Mouse (Mus musculus) C2C12 (cell line): ENCODE data around the gene Fry. TPM values are rescaled to one million over a fixed set of nuclear protein-coding genes. Genes with fewer than 3 reads are reported as not detected.

Source experiments
- H3K27me3 ChIP-seq: one replicate; pipeline ENCODE4 v1.6.1; 2011; ENCODE audit not compliant: control insufficient read depth, insufficient read depth, insufficient read length
- H3K36me3 ChIP-seq: one replicate; pipeline ENCODE4 v1.6.1; 2011; ENCODE audit not compliant: control insufficient read depth, insufficient read depth
- H3K4me3 ChIP-seq: one replicate; pipeline ENCODE4 v1.5.1; 2011; ENCODE audit warnings: mild to moderate bottlenecking, control low read depth; ENCODE audit not compliant: poor library complexity, insufficient read depth, severe bottlenecking
- H3K79me2 ChIP-seq: one replicate; pipeline ENCODE4 v1.6.1; 2011; ENCODE audit not compliant: control insufficient read depth, insufficient read depth
- H3K79me3 ChIP-seq: one replicate; pipeline ENCODE4 v1.6.1; 2011; ENCODE audit warnings: low read depth, control low read depth
- H3ac ChIP-seq: one replicate; pipeline ENCODE3; 2011; ENCODE audit warnings: low read depth; ENCODE audit not compliant: control insufficient read depth, insufficient read length
- CEBPB ChIP-seq: IDR thresholded peaks from one replicate; pipeline ENCODE4 v1.6.1; 2011; ENCODE audit warnings: low read depth, mild to moderate bottlenecking, control low read depth, moderate library complexity
- CTCF ChIP-seq: IDR thresholded peaks from one replicate; pipeline ENCODE4 v1.5.1; 2011; ENCODE audit not compliant: control insufficient read depth, insufficient read depth, insufficient read length
- FOSL1 ChIP-seq: IDR thresholded peaks from one replicate; pipeline ENCODE4 v1.8.0; 2011; ENCODE audit warnings: mild to moderate bottlenecking, low read length; ENCODE audit not compliant: poor library complexity, insufficient read depth, severe bottlenecking
- MAX ChIP-seq: IDR thresholded peaks from one replicate; pipeline ENCODE4 v1.6.1; 2011; ENCODE audit warnings: mild to moderate bottlenecking, control low read depth
- MYOD1 ChIP-seq: IDR thresholded peaks from one replicate; pipeline ENCODE4 v1.6.1; 2011; ENCODE audit warnings: low read depth; ENCODE audit not compliant: control insufficient read depth, insufficient read length
- MYOG ChIP-seq: IDR thresholded peaks from one replicate; pipeline ENCODE4 v1.6.1; 2011; ENCODE audit not compliant: control insufficient read depth, insufficient read length; ENCODE audit errors: extremely low read depth
- USF1 ChIP-seq: IDR thresholded peaks from one replicate; pipeline ENCODE4 v1.6.1; 2011; ENCODE audit warnings: low read depth, mild to moderate bottlenecking, control low read depth, moderate library complexity
- polyA plus RNA-seq: library from polyadenylated mRNA; unstranded; fragments of >200 nt; fragmentation: generic; extraction: Trizol; gene quantifications from one replicate; pipeline ENCODE4 v1.2.1, GENCODE M21; 2012; ENCODE audit warnings: missing spikeins

Gene Fry
- polyA plus RNA-seq, 1 experiment = 0.25 TPM

GRCm38 (mm10) chr5:150188031-150188430, 69.6 kb downstream of the Fry start:
- H3K36me3 ChIP-seq = no peaks in the 10 kb centered on the region
- H3K27me3 ChIP-seq = no peaks in the 10 kb centered on the region
- H3ac ChIP-seq = no peak overlapping the region
- no peak for TF ChIP-seq MAX
- no peak for TF ChIP-seq CEBPB
- no peaks in the 10 kb centered on the region for H3K79me3 ChIP-seq
- no peaks in the 10 kb centered on the region for H3K79me2 ChIP-seq
- H3K4me3 ChIP-seq = no peak overlapping the region

- no peak overlapping the region for H3K4me3 ChIP-seq
- H3ac ChIP-seq = no peak overlapping the region
- no peak for TF ChIP-seq CTCF
- TF ChIP-seq USF1 = no peak
- no peak for TF ChIP-seq CEBPB
- no peak for TF ChIP-seq MYOD1
- H3K27me3 ChIP-seq = no peaks in the 10 kb centered on the region
- H3K36me3 ChIP-seq = no peaks in the 10 kb centered on the region
- no peaks in the 10 kb centered on the region for H3K79me2 ChIP-seq
- H3K79me3 ChIP-seq = no peaks in the 10 kb centered on the region
These were observed 72.3 kb downstream of the Fry start for GRCm38 (mm10) chr5:150190454-150191358.

GRCm38 (mm10) chr5:150195514-150196210, 77.2 kb downstream of the Fry start:
- Histone ChIP-seq H3K36me3 (no peaks in the 10 kb centered on the region), H3ac (no peak overlapping the region), H3K79me2 (no peaks in the 10 kb centered on the region), H3K27me3 (no peaks in the 10 kb centered on the region), H3K79me3 (no peaks in the 10 kb centered on the region), H3K4me3 (no peak overlapping the region)
- TF ChIP-seq MYOD1 (no peak), FOSL1 (no peak), CEBPB (no peak), MAX (no peak), USF1 (no peak), CTCF (no peak), MYOG (no peak)

GRCm38 (mm10) chr5:150196211-150196585, 77.8 kb downstream of the Fry start:
- H3K79me3 ChIP-seq = no peaks in the 10 kb centered on the region
- TF ChIP-seq CEBPB (no peak), MYOG (no peak), FOSL1 (no peak), CTCF (no peak), USF1 (no peak), MAX (no peak), MYOD1 (no peak)
- no peaks in the 10 kb centered on the region for H3K27me3 ChIP-seq
- no peak overlapping the region for H3K4me3 ChIP-seq
- H3ac ChIP-seq = no peak overlapping the region
- H3K79me2 ChIP-seq = no peaks in the 10 kb centered on the region
- no peaks in the 10 kb centered on the region for H3K36me3 ChIP-seq

- Histone ChIP-seq H3K79me2 (no peaks in the 10 kb centered on the region), H3K79me3 (no peaks in the 10 kb centered on the region), H3K36me3 (no peaks in the 10 kb centered on the region), H3K27me3 (no peaks in the 10 kb centered on the region), H3ac (no peak overlapping the region), H3K4me3 (no peak overlapping the region)
- TF ChIP-seq MAX (no peak), FOSL1 (no peak), MYOG (no peak), MYOD1 (no peak), CEBPB (no peak), CTCF (no peak), USF1 (no peak)
These were observed 78.5 kb downstream of the Fry start for GRCm38 (mm10) chr5:150196881-150197311.

GRCm38 (mm10) chr5:150206749-150207148, 88.3 kb downstream of the Fry start:
- TF ChIP-seq MYOD1 = no peak
- no peaks in the 10 kb centered on the region for H3K79me3 ChIP-seq
- H3K4me3 ChIP-seq = no peak overlapping the region
- H3K79me2 ChIP-seq = no peaks in the 10 kb centered on the region
- no peaks in the 10 kb centered on the region for H3K27me3 ChIP-seq
- H3K36me3 ChIP-seq = no peaks in the 10 kb centered on the region
- no peak overlapping the region for H3ac ChIP-seq
